Mouse (Mus musculus) testis, postnatal 14 days (tissue): ENCODE results near the gene Cfap57.
A peak's percentile ranks its signal among the peaks of the same experiment; 100 is the strongest.

Experiments used
- DNase-seq: peaks from one replicate; pipeline ENCODE4 v3.0.0; 2021; ENCODE audit warnings: low spot score

The Cfap57 gene

DNA sequence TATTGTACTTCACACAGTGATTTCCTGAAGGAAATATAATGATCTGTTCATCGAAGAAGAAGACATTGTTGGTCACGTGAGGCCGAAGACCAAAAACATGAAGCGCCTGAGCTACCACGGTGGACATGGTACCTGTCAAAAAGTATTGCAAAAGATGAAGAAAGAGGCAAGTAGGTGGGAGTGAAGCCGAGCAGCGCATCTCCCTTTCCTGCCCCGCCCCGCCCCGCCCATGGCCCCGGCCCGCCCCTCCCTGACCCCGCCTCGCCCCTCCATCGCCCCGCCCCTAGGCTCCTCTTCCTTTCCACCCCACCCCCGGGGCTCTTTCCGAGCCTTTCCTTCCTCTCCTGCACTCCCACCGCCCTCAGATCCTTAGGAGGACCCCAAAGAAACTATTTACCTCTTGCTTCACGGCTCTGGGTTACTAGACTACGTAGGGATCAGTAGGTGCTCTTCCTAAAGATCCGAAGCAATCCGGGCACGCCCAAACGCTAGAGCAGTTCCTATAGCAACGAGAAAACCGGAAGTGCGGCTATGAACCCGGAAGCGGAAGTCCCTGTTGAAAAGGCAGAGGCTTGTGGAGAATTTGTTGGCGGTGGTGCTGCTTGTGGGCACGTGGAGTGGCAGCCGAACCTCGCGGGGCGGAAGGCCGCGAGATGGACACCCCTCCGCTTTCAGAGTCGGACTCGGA is at the start of gene Cfap57, which contains the start of gene Ebna1bp2:
Gene Cfap57 (minus strand): TSS at position 499 of the 688 bp plus-strand sequence.
Gene Ebna1bp2 (plus strand): TSS at position 521 of the 688 bp plus-strand sequence.
- DNase-seq = peak; percentile 91

- DNase-seq = no peak
Observed at GRCm38 (mm10) chr4:118658652-118659051, 38.1 kb upstream of the Cfap57 start, which contains the start of gene Olfr62. Olfr62 (plus strand) TSS chr4:118658952.

- DNase-seq = no peak
Observed at GRCm38 (mm10) chr4:118645234-118645633, 24.7 kb upstream of the Cfap57 start.

GRCm38 (mm10) chr4:118642346-118643190 is 22.0 kb upstream of the Cfap57 start:
- DNase-seq = no peak

GRCm38 (mm10) chr4:118630261-118630660 is 9.7 kb upstream of the Cfap57 start:
- no peak for DNase-seq

- DNase-seq = no peak
Observed at GRCm38 (mm10) chr4:118621781-118622180, 1.2 kb upstream of the Cfap57 start.

GRCm38 (mm10) chr4:118620967-118621320 is 367 bp upstream of the Cfap57 start:
- DNase-seq = no peak

- no peak for DNase-seq
Observed at GRCm38 (mm10) chr4:118615412-118615811, 5.2 kb downstream of the Cfap57 start.

GRCm38 (mm10) chr4:118612619-118613018 is 8.0 kb downstream of the Cfap57 start:
- DNase-seq = peak; percentile 67

GRCm38 (mm10) chr4:118609836-118610235 is 10.7 kb downstream of the Cfap57 start:
- DNase-seq = no peak

- no peak for DNase-seq
Observed at GRCm38 (mm10) chr4:118604065-118604464, 16.5 kb downstream of the Cfap57 start.

DNA sequence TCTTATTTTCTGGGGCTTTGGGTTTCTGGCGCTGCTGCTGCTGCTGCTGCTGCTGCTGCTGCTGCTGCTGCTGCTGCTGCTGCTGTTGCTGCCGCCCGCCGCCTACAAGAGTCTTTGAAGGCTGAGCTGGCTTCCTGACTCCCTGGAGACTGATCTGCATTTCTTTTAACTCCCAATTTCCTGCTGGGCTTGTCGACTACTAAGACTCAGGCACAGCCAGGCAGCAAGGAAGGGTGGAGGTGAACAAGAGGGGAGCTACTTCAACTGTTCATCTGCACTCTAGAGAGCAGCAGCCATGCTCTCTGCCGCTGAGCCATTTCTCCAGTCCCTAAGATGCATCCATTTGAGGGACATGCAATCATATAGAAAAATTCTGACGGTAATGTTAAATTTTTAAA is 30.8 kb downstream of the Cfap57 start:
- no peak for DNase-seq

DNA sequence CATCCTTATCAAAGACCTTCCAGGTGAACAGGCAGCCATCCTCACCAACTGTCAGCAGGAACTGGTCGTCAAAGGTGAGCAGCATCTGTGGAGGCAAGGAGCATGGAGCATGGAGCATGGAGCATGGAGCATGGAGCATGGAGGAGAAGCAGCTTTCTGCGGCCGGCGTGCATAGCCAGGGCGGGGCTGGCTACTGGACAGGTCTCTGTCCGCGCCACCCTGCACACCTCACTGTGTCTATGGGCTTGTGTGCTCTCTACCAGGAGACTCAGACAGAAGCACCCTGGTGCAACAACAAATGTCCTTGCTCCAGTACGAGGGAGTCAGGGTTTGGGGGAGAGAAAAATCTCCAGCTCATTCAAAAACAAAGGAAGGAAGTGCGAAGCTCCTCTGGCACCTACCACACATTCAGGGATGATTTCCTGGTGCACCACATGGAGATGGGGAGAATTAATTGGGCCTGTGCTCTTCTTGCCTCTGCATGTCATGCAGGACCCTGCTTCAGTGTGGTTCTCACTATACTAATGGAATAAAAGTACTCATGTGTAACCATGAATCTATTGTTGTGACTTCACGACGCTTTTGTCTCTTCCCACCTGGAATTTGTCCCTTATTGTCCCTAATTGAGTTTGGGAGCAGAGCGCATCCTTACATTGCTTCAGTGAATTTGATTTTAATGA is 31.4 kb downstream of the Cfap57 start:
- DNase-seq = no peak

DNA sequence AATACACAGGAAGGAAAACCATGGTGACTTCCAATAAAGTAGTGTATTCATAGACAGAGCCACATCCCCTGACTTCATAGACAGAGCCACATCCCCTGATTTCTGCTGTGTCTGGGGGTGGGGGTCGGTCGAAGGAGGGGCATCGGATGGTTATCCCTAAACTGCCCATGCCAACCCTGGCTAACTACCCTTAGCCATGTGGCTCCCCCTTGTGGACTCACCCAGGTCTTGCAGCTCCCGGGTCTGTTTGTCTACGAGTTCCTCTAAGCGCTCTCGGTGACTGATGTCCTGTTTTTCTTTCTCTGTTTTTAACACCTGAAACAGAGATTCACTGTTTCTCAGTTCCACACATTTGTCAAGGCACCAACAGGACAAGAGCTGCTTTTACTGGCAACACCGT is 37.9 kb downstream of the Cfap57 start:
- DNase-seq = no peak

DNA sequence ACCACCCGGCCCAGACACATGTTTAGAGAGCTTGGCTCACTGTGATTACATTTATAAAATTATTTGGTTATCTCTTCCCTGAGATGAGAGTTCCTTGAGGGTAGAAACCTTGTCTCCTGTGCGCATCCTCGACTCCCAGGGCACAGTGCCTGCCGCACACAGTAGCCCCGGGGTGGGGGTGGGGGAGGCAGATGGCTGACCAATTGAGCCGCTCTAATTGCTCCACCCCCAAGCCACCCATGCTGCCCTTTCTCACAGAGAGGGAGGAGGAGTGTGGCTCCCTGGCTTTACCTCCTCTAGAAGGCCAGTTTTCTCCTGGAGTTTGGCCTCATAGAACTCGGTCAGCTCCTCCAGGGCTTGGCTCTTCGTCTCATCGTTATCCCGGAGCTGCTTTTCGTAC is 39.1 kb downstream of the Cfap57 start:
- no peak for DNase-seq

DNA sequence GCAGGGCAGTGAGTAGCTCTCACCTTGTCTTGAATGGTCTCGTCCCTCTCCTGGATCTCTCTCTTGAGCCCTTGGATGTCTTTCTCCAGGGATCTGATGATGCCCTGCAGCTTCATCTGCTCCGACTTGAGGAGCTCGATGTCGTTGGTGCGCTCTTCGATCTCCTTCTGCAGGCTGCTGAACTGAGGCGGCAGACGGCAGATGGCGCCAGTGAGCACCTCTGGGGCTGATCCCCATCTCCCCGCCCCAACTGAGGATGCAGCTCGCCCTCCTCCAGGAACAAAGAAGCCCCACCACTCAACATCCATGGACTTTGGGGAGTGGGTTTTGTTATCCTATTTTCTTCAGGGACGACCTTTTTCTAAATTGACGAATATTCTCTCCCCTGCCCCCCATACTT is 41.3 kb downstream of the Cfap57 start:
- no peak for DNase-seq

GRCm38 (mm10) chr4:118576097-118576496 is 44.5 kb downstream of the Cfap57 start:
- peak; percentile 61 for DNase-seq

DNA sequence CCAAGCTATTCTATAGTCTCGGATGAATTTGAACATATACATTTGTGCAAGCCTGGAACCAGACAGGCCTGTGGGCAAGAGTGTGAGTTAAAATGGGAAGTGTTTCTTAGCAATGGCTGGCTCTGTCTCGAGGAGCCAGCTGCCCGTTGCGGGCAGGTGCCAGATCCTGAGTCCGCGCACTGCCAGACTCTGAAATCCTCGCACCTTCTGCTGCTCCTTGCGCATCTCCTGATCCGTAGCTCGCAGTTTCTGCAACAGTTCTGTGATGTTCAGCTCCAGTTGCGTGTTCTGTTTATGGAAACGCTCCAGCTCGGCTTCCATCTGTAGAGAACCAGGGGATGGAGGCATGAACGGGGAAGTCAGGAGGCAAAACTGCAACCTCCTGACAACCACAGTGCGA is 49.1 kb downstream of the Cfap57 start:
- DNase-seq = no peak

GRCm38 (mm10) chr4:118569320-118569719 is 51.3 kb downstream of the Cfap57 start:
- DNase-seq = no peak

DNA sequence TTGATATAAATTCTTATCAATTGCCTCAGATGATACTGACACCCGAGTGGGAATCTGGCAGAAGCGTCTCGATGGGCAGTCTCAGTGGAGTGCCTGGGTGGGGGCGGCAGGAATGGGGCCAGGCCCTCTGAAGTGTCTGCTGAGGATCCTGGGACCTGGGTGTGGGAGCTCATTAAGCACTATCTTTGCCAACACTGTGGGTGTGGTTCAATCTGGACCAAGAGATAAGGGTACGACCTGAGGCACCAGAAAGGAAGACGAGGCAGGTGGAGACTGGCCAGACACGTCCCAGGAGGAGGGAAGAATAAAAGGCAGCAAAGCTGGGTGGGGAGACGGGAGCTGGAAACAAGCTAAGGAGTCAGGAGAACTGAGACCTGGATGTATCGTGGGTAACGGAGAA is 51.9 kb downstream of the Cfap57 start:
- no peak for DNase-seq

DNA sequence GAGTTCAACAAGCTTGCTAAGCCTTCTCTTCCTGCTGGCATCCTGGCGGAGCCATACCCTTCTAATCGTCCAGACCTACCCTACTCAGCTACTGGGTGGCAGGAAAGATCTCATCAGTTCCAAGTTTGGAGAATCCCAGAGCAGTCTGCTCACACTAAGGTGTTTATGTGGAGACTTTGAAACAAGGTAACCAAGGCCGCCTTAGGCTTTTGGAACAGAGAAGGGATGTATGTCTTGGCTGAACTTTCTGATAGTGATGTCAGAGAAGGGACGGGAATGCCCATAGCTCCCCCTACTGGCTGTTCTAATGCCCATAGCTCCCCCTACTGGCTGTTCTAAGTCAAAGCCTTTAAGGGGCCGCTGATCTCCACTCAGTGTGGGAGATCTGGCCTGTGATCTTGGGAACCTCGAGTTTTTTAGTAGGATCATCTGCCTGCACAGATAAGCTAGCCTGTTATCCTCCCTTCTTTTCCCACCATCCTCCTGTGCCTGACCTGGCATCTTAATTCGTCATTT is 54.4 kb downstream of the Cfap57 start:
- peak; percentile 40 for DNase-seq

DNA sequence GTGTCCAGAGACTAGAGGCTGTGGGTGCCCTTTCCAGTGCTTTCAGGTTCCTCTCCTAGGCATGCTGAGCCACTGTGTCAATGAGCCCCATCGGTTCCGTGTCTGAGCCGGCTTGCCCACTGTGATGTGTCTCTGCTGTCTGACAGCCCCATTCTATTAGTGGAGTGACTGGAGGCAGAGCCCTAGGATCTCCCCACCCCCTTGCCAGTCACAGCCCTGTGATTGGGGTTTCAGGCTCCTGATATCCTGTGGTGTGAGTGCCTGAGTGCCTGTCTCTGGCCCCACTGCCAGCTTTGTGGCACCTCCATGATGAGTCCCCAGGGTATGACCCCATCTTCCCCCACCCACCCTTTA is 55.7 kb downstream of the Cfap57 start:
- DNase-seq = no peak
